Mouse (Mus musculus) megakaryocyte, embryonic 14.5 days (primary cell): ENCODE results near the gene Ttc19. TPM values are rescaled to one million over a fixed set of nuclear protein-coding genes. Genes with fewer than 3 reads are reported as not detected.
"Not testable (repeated sequence)": the region's sequence is repeated elsewhere in the genome, so short reads cannot be mapped to it uniquely, and the experiment has no call there.

ENCODE experiments used
- H3K27me3 ChIP-seq: replicated peaks from 2 replicates; pipeline ENCODE3; 2012; ENCODE audit warnings: inconsistent platforms
- H3K36me3 ChIP-seq: replicated peaks from 2 replicates; pipeline ENCODE3; 2012; ENCODE audit warnings: low read length, inconsistent platforms, mixed read lengths
- H3K4me1 ChIP-seq: 2 replicates; pipeline ENCODE4 v1.6.1; 2012; ENCODE audit warnings: inconsistent platforms
- H3K4me3 ChIP-seq: replicated peaks from 2 replicates; pipeline ENCODE3; 2012; ENCODE audit warnings: moderate library complexity, mild to moderate bottlenecking, inconsistent platforms
- H3K9me3 ChIP-seq: 2 replicates; pipeline ENCODE4 v1.6.1; 2012; ENCODE audit warnings: inconsistent platforms
- FLI1 ChIP-seq: IDR thresholded peaks from 2 replicates; pipeline ENCODE4 v1.6.1; 2012; ENCODE audit warnings: low read length, inconsistent platforms, mixed read lengths
- GATA1 ChIP-seq: IDR thresholded peaks from 3 replicates; pipeline ENCODE4 v1.6.1; 2012; ENCODE audit warnings: mixed read lengths, low read length, inconsistent platforms, borderline replicate concordance
- polyA plus RNA-seq: library from polyadenylated mRNA; stranded (reverse); fragments of >175 nt; gene quantifications from 2 replicates; pipeline ENCODE4 v1.2.3, GENCODE M21; 2012; ENCODE audit warnings: low replicate concordance; ENCODE audit not compliant: insufficient read depth

Gene Ttc19
- polyA plus RNA-seq, 1 experiment = 2.7 TPM

DNA sequence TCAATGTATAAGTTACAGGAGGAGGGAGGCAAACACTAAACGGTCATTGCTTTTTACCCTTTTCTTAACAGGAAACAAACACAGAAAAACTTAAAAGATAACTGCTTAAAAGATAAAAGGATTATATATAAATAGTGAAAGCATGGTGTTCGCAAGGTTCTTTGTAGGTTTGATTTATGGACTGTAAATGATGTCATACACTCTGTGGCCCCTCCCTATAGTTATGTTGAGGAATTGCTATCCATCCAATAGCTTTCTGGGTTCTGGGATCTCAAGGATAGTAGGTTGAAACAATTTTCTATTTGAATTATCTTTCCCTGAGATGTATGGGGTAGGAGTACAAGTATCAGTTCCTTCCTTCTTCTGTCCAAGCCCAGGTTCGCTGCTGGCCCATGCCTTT lies 38.8 kb downstream of the Ttc19 start:
- peaks cover 97% of the 10 kb centered on the region for H3K36me3 ChIP-seq
- H3K4me1 ChIP-seq = no peaks in the 10 kb centered on the region
- H3K27me3 ChIP-seq = no peaks in the 10 kb centered on the region
- TF ChIP-seq FLI1 (no peak), GATA1 (no peak)
- H3K4me3 ChIP-seq = no peak overlapping the region
- H3K9me3 ChIP-seq = no peaks in the 10 kb centered on the region

DNA sequence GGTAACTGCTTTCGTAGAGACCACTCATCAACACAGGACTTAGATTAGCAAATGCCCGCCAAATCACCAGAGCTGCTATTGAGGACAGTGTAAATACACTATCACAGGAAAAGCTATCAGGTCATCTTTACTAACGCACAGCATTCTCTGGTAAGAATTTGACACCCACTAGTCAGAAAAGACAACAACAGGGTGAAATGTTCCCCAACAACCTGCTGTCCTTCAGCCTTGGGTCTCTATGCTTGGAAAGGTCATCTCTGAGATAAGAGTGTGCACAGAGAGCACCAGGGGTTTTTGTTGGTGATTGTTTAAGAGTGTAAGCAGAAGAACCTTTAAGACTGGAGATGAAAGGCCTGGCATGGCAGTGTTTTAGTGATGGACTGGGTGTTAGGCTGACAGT lies 42.4 kb downstream of the Ttc19 start:
- Histone ChIP-seq H3K4me1 (no peaks in the 10 kb centered on the region), H3K27me3 (no peaks in the 10 kb centered on the region), H3K9me3 (no peaks in the 10 kb centered on the region), H3K36me3 (peaks cover 99% of the 10 kb centered on the region), H3K4me3 (no peak overlapping the region)
- TF ChIP-seq GATA1 (no peak), FLI1 (no peak)

DNA sequence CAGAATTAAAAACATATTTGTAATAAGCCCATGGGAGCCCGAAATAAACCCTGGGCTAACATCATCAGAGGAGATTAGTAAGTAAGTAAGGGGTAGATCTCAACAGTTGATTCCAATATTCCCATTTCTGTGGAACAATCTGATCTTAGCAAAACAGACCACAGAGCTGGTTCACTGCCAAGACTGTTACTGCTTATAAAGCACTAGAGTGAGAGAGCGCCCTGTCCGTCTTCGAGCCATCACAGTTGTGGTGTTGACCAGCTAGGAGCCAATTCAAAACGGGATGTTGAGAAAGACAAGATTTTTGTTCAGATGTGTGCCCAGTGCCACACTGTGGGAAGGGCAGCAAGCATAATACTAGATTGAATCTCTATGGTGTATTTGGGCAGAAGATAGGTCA lies 49.9 kb downstream of the Ttc19 start:
- Histone ChIP-seq H3K4me3 (no peak overlapping the region), H3K36me3 (peaks cover 100% of the 10 kb centered on the region), H3K9me3 (no peaks in the 10 kb centered on the region), H3K27me3 (no peaks in the 10 kb centered on the region), H3K4me1 (no peaks in the 10 kb centered on the region)
- TF ChIP-seq FLI1 (no peak), GATA1 (no peak)

DNA sequence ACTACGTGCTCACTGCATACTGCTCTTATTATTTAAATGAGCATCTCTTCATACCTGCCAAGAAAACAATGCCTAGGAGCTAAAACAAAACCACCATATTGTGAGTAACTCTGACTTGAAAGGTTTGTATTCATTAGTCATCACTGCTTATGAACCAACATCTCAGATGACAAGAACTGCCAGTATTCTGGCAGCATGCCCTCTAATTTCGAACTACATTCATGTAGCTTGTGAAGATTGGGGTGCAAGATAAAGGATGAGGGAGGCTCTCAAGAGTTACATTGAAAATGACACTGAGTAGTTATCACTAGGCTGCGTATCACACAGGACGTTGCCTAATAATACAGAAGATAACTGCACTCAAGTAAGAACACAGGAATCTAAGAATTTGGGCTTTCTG lies 51.0 kb downstream of the Ttc19 start:
- H3K4me3 ChIP-seq = no peak overlapping the region
- H3K4me1 ChIP-seq = no peaks in the 10 kb centered on the region
- no peaks in the 10 kb centered on the region for H3K27me3 ChIP-seq
- H3K36me3 ChIP-seq = peaks cover 100% of the 10 kb centered on the region
- H3K9me3 ChIP-seq = no peaks in the 10 kb centered on the region
- no peak for TF ChIP-seq GATA1
- TF ChIP-seq FLI1 = no peak

DNA sequence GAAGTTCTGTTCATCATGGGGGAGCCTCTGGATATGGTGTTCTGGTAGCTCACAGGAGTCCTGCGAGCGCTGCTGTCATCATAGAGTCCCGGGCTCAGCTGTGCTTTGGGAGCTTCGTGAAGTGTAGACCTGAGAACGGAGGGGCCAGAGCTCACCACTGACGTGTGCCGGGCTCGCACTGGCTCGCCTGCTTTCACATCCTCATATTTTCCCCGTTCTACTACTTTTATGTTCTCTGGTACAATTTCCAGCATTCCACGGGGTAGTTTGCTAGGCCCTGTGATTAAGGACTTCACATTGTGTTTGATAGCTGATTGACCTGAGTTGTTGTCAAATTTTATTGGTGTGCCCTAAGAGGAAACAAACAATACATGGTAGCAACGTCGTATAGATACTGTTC lies 61.7 kb downstream of the Ttc19 start:
- TF ChIP-seq GATA1 = no peak
- no peak for TF ChIP-seq FLI1
- Histone ChIP-seq H3K36me3 (peaks cover 90% of the 10 kb centered on the region), H3K4me3 (no peak overlapping the region), H3K27me3 (no peaks in the 10 kb centered on the region), H3K9me3 (no peaks in the 10 kb centered on the region), H3K4me1 (no peaks in the 10 kb centered on the region)

DNA sequence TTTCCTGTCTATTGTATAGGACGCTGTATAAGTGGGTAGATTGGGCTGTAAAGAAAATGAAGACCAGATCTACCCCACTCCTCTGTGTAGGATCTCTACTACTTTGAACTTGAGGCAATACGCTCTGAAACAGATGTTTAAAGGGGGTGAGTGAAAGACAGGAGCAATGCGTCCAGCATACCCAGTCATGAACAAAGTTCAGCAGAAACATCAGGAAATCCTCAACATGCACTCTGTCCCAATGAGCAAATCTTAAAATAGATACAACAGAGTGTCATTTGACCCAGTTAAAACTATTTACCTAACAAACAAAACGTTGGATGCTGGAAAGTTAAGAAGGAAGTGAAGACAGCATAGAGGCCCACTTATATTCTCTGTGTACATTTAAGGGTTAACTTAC lies 70.7 kb downstream of the Ttc19 start:
- Histone ChIP-seq H3K9me3 (no peaks in the 10 kb centered on the region), H3K4me3 (no peak overlapping the region), H3K4me1 (no peaks in the 10 kb centered on the region), H3K27me3 (no peaks in the 10 kb centered on the region), H3K36me3 (peaks cover 100% of the 10 kb centered on the region)
- TF ChIP-seq FLI1 (no peak), GATA1 (no peak)

DNA sequence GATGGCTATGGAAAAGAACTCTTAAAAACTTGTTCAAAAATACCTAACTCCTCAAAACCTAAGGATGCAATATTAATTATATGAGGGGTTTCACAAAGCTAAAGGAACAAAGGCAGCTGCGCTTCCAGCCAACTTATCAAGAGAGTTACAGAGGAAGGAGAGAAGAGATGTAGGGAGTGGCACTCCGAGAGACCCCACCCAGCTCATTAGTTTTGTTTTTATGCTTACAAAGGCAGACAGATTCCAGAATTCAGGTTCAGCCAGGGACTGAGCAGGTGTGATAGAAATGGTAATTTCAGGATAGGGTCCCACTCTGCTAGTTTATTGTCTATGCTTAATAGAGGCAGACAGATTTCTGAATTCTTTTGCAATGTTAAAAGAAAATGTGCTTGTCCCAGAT lies 73.9 kb downstream of the Ttc19 start:
- H3K4me3 ChIP-seq = no peak overlapping the region
- H3K9me3 ChIP-seq = no peaks in the 10 kb centered on the region
- H3K4me1 ChIP-seq = no peaks in the 10 kb centered on the region
- no peaks in the 10 kb centered on the region for H3K27me3 ChIP-seq
- TF ChIP-seq FLI1 (no peak), GATA1 (no peak)
- peaks cover 100% of the 10 kb centered on the region for H3K36me3 ChIP-seq

DNA sequence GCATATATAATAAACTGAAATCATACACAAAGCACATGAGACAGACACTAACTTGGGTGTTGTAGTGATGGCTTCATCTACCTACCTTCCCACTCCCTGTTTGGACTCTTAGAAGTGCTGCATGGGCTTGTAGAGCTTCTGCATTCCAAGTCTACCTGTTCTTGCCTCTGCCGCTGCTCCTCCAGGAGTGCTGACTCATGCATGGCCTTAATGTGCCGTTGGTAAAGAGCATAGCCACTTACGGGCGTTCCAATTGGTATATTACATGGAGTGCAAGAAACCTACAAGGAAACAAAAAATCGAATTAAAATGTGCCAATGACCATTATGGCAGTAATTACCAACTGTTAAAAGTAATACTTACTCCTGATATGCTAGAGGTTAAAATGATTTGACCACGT lies 85.6 kb downstream of the Ttc19 start:
- Histone ChIP-seq H3K9me3 (no peaks in the 10 kb centered on the region), H3K4me1 (peaks cover 2% of the 10 kb centered on the region; the same call in 1 of the 2 replicates), H3K4me3 (no peak overlapping the region), H3K27me3 (no peaks in the 10 kb centered on the region), H3K36me3 (peaks cover 98% of the 10 kb centered on the region)
- TF ChIP-seq FLI1 (no peak), GATA1 (no peak)

DNA sequence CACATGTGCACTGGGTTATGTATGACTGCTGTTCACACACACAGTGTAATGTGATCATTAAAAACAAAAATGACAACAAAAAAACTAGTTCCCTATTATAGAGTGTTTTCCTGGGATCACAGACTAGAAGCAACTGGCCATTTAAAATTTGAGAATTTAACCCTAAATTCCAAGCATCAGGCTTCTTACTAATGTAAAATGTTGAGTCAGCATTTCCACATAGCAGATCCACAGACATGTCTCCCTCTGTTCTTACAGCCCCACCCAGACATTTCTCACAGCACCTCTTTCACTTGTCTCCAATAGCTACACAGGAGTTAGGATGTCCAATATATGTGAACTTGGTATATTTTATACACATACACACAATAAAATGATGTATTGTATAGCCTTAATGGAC lies 88.7 kb downstream of the Ttc19 start:
- Histone ChIP-seq H3K4me1 (peaks cover 11% of the 10 kb centered on the region), H3K4me3 (no peak overlapping the region), H3K9me3 (no peaks in the 10 kb centered on the region), H3K27me3 (no peaks in the 10 kb centered on the region), H3K36me3 (peaks cover 96% of the 10 kb centered on the region)
- TF ChIP-seq FLI1 = no peak
- no peak for TF ChIP-seq GATA1

DNA sequence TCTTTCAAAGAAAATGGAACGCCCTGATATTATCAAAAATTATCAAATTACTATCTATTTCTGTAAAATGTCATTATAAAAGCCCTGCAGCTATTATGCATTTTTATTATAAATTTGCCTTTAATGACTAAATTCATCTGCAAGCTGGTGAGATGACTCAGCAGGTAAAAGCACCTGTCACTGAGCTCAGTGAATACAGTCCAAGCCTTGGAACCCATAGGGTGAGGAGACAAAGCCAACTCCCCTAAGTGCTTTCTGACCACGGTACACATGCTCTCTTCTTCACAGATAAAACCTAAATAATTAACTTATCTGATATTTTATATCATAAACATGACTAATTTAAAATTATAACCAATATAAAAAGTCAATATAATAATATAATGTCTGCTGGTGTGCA lies 90.5 kb downstream of the Ttc19 start:
- Histone ChIP-seq H3K9me3 (no peaks in the 10 kb centered on the region), H3K36me3 (peaks cover 96% of the 10 kb centered on the region), H3K27me3 (no peaks in the 10 kb centered on the region), H3K4me3 (no peak overlapping the region), H3K4me1 (peaks cover 11% of the 10 kb centered on the region)
- TF ChIP-seq FLI1 (no peak), GATA1 (no peak)

DNA sequence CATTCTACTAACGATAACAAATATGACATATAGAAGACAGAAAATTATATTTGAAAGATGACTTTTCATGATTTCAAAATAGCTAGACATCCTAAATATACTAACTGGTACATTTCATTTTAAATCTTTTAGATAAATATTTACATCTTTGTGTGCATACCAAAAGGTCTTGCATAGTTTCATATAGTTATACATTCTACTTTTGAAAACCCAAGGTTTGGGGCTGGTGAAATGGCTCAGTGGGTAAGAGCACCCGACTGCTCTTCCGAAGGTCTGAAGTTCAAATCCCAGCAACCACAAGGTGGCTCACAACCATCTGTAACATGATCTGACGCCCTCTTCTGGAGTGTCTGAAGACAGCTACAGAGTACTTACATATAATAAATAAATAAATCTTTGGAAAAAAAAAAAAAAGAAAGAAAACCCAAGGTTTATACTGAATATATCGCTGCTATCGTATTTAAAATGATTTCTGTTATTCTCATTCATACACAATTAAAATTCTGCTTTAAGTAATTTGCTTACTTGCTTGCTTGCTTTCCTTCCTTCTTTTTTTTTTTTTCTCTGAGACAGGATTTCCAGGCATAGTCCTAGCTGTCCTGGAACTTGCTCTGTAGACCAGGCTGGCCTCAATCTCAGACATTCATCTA lies 96.1 kb downstream of the Ttc19 start:
- H3K9me3 ChIP-seq, H3K27me3 ChIP-seq, H3K4me3 ChIP-seq, H3K4me1 ChIP-seq: not testable (repeated sequence)
- H3K36me3 ChIP-seq = peaks cover 97% of the 10 kb centered on the region

Other genes with a start within 250 kb of the Ttc19 start
- 4.6 and 10.6 TPM in 2 replicates for gene Adora2b, start 32.5 kb upstream of the Ttc19 start, polyA plus RNA-seq
- gene Zswim7, start 98 bp upstream of the Ttc19 start, polyA plus RNA-seq = 11.6 TPM in 1 of 2 replicates, not detected in the other
- gene Pigl, start 177.0 kb downstream of the Ttc19 start, polyA plus RNA-seq = 3.4 and 7.5 TPM in 2 replicates
- 86.7 and 160 TPM in 2 replicates for gene Ncor1, start 177.1 kb downstream of the Ttc19 start, polyA plus RNA-seq